Mouse (Mus musculus) heart, adult 11 months (tissue): Measurements from ENCODE around the gene Zfp27.

Source experiments
- DNase-seq: peaks from one replicate; pipeline ENCODE4 v3.0.0; 2022

Gene Zfp27

DNA sequence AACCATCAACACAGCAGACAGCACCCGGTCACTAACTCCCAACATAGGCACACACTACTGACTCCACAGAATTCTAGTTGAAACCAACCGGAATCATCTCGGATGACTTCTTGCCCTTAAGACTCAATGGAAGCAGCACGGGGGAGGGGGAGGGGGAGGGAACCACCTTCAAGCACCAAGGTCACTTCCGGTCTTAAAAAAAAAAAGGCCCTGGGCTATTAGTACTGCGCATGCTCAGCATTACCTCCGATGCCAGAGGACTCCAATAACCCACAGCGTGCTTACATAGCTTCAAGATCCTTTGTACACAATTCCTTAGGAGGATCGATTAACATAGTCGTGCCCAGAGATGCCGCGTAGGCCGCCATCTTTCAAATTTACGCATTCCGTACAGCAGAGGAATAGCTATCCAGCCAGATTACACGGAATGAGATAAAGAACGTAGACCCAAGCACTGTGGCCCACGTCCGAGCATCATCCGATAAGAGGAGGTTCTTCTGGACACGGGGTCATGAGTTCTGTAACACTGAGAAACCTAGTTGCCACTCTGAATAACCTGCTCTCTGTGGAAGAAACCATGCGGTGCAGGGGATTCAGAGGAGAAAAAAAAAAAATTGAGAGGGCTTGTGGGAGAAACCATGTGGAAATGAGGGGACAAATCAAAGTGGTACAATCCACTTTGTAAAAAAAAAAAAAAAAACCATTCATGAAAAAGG, at the start of gene Zfp27:
Zfp27 (minus strand) TSS at position 607 of the 716 bp plus-strand sequence.
- peak; percentile 97 for DNase-seq

GRCm38 (mm10) chr7:29954731-29955130, 48.4 kb upstream of the Zfp27 start:
- DNase-seq: no peak

GRCm38 (mm10) chr7:29953513-29954401, 47.4 kb upstream of the Zfp27 start, which contains the start of gene Zfp74:
Gene Zfp74 (minus strand): TSS chr7:29954089.
- DNase-seq: peak; percentile 98

DNA sequence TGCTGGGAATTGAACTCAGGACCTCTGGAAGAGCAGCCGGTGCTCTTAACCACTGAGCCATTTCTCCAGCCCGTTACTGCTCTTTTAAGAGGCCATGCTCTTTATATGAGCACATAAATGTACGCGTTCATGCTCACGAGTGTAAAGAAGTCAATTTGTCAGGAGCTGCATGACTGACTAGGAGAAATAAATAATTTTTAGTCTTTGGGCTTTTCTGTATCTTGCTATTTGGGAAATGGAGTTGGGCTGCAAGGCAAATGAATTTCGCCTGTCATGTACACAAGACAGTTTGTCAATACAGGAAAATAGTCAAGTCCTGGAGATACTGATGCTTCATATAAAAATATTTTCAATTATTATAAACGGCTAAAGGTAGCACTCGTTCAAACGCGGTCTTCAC, 46.7 kb upstream of the Zfp27 start:
- DNase-seq: no peak

- DNase-seq: no peak
These were observed 37.8 kb upstream of the Zfp27 start for GRCm38 (mm10) chr7:29944201-29944600.

GRCm38 (mm10) chr7:29943720-29944119, 37.3 kb upstream of the Zfp27 start:
- no peak for DNase-seq

GRCm38 (mm10) chr7:29942740-29943139, 36.4 kb upstream of the Zfp27 start:
- no peak for DNase-seq

DNA sequence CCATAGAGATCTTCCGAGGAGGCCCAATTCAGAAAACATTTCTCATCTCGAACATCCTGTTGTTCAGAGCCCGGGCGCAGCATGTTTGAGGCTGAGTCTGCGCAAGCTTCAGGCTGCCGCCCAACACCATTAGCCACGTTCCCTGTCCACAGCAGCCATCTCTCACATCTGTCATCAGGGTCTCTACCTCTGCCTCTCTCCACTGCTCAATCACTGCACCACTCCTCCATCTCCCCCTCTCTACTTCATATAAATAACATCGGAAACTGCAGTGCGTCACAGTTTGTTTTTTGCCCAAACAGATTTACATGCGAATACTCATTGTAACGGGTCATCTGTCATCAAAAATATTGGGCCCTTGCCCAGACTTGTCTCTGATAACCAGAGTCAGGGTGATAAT, 34.7 kb upstream of the Zfp27 start:
- no peak for DNase-seq

DNA sequence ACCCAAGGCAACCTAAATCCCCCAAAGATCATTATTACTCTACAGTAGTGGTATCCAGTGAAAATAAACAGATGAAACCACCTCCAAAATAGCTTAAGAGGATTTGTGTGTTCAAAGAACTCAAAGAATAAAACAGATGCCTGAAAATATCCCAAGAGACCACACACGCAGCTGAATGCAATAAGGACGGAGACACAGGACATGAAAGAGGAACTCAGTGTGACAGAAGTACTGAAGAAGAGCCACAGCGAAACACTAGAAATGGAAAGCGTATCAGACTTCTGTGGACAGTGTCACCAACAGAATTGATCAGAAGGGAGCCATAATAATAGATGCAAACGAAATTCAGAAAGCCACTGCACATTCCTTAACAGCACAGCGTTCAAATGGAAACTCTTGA, 32.5 kb upstream of the Zfp27 start:
- DNase-seq: no peak

- DNase-seq: no peak
These were observed 16.4 kb upstream of the Zfp27 start for GRCm38 (mm10) chr7:29922780-29923179.

- DNase-seq: peak; percentile 27
These were observed 15.2 kb upstream of the Zfp27 start for GRCm38 (mm10) chr7:29921439-29922093.

DNA sequence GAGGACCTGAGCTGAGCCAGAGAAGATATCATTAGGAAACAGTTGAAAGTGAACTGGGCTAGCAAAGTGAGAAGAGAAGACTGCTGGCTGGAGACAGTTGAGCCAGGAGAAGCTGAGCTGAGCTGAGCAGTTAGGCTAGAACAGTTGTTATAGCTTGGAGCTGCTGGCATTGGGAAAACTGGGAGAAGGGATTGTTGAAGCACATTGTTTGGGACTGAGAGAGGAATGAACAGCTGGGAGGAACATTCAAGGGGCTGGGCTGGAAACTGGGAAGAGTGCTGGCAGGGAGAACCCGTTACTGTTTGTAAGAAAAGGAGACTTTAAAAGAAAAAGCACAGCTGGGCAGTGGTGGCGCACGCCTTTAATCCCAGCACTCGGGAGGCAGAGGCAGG, 11.7 kb upstream of the Zfp27 start:
- DNase-seq: peak; percentile 91

DNA sequence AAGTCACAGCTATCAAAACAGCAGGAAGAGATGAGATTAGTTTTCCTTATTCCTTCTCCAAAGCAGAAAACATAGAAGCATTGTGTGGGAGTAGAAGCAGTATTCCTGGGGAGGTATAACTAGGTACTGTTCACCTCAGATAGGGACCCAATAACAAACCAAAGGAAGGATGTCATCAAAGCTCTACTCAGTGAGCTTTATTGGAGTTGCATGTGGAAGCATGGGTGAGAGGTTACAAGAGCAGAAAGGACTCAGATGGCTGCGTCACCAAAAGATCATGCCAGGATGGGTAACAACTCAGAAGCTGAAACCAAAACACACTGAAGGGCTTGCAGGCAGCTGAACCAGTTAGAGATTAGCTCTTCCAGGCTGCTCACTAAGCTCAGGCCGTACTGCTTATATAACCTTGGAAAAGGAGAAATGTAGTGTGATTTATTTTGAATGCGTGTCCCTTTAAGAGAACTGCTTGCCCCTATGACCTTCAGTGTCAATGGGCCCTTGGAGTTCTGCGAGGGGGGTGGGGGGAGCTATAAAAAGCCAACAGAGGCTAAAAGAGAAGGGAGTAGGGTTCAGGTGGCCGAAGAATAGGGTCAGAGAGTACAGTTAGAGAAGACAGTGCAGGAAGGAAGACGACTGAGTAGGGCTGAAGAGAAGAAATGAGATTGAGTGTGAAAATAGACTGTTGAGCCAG, 11.1 kb upstream of the Zfp27 start:
- DNase-seq: peak; percentile 87

- DNase-seq: peak; percentile 73
These were observed 5.8 kb upstream of the Zfp27 start for GRCm38 (mm10) chr7:29912172-29912571.

DNA sequence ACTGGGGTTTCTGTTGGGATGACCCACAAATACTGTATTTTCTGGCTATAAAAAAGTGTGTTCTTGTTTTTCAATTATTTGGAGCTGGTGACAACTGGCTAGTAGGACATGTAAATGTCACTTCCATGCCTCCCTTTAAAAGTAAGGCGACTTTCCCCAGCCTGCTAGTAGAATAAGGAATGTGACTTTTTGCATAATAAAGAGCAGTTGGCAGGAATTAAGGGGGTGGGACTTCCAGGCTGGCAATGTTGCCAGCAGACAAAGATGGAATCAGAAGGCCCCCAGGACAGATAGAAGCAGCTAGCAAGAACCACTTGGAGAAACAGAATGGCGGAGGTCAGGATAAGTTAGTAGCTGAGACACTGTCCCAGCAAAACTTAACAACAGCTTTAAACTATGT, 3.9 kb upstream of the Zfp27 start:
- peak; percentile 66 for DNase-seq

- DNase-seq: peak; percentile 98
These were observed 2.0 kb upstream of the Zfp27 start, which contains the start of gene Zfp383 for GRCm38 (mm10) chr7:29908130-29908950. Gene Zfp383 (plus strand): TSS chr7:29908223.

DNA sequence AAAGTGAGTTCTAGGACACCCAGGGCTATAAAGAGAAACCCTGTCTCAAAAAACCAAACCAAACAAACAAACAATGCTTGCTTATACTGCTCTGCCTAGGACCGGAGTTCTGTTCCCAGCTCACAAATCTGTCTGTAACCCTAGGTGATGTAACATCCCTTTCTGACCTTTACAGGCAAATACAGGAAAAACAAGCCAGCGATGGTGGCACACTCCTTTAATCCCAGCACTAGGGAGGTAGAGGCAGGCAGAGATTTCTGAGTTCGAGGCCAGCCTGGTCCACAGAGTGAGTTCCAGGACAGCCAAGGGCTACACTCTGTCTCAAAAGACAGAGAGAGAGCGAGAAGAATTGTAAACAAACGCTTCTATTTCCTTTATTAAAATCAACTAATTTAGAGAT, 834 bp upstream of the Zfp27 start:
- peak; percentile 88 for DNase-seq

DNA sequence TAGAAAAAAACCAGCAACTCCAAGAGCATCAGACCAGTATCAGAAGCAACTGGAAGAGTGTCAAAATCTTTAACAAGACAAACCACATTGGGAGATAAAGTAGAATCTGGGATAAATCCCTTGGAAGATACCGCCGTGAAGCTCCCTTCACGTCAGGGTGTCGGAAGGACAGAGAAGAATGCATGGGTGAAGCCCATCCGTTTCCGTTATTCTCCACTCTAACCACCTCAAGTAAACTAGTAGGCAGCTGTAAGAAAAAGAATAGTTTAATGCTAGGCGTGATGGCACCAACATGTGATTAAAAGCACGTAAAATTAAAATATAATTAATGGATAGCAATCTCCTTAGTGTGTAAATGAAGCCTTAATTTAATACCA, 298 bp upstream of the Zfp27 start:
- DNase-seq: peak; percentile 76

DNA sequence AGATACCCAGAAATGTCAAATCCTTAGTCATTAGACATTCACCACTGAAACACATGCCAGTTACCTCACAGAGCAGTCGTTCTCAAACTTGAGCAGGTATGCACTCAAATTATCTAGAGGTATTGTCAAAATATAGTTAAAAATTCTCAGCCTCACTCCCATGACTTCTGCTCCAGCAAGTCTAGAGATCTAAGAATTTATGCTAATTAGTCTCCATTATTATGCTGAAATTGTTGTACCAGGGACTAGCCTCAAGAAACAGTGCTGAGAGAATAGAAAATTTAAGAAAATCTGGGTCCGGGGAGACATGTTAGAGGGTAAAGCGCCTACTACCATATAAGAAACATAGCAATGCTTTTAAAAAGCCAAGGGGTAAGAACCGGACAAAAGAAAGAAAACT, 2.3 kb downstream of the Zfp27 start:
- no peak for DNase-seq

DNA sequence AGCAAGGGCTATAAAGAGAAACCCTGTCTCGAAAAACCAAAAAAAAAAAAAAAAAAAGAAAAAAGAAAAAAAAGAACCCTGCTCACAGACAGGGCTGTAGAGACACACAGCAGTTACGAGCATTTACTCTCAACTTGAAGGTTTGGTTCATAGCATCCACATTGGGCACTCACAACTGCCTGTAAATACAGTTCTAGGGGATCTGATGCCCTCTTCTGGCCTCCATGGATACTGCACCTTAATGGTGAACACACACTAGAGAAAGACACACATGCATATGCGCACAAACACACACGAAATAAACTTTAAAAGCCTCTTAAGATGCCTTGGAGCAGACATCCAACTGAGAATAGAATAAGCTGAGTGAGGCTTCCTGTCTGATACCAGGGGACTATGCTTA, 8.0 kb downstream of the Zfp27 start:
- DNase-seq: no peak

DNA sequence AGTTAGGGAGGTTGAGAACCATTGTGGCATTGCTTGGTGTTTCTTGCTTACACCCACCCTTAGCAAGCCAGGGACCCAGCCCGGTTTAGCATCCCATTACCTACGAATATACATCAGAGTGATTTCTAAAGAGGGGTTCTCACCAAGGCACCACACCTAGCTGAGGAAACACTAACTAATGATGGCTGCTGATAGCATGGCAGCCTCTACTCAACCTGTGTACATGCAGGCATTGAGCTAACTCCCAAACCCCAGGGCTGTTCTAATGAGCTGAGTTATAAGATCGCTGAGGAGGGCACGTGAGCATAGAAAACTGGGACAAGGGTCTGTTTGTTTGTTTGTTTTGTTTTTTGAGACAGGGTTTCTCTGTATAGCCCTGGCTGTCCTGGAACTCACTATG, 13.6 kb downstream of the Zfp27 start:
- peak; percentile 78 for DNase-seq

DNA sequence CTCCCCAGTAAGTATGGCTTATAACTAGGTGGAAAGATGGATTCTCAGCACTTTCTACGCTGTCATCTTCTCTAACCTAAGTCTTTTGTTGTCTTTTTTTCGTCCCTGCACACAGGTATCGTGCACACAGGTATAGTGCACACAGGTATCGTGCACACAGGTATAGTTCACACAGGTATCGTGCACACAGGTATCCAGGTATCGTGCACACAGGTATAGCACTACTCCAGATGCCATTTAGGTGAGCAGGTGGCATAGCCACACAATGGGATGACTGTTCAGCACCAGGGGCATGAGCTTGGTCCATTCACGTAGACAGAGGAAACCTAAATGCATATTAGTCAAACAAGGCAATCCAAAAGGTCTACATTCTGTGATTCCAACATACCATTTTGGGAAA, 15.9 kb downstream of the Zfp27 start:
- peak; percentile 62 for DNase-seq
